Mouse (Mus musculus) adrenal gland, postnatal 0 days (tissue): ENCODE results near the gene Hnf4a. TPM values are rescaled to one million over a fixed set of nuclear protein-coding genes. Genes with fewer than 3 reads are reported as not detected.

Source experiments
- polyA plus RNA-seq: library from polyadenylated mRNA; unstranded; fragments of >200 nt; fragmentation: Nextera tagmentation; extraction: Ambion mirVana; gene quantifications from 2 replicates; pipeline ENCODE4 v1.2.1, GENCODE M21; 2015

Hnf4a gene
- 0.75 and 1.8 TPM in 2 replicates for polyA plus RNA-seq

GRCm38 (mm10) chr2:163506300-163507004 is at the start of gene Hnf4a:
Gene Hnf4a (plus strand): TSS chr2:163506808.

DNA sequence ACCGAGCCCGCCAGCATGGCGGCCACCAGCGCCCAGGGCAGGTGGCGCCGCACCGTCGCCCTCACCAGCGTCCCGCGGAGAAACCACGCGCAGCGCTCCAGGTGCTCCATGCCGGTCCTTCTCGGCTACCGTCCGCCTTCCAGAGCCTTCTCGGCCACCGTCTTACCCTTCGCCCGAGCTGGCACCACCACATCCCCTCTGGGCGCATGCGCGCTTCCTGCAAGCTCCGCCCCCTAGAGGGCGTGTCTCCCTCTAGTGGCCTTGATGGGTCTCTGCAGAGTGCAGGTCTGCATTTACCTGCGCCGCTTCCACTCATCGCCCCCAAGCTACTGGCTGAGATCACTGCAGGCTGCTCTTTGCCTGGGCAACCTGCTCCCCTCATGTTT is 34.1 kb upstream of the Hnf4a start, which contains the start of gene Fitm2:
Gene Fitm2 (minus strand): TSS at position 164 of the 386 bp plus-strand sequence.

DNA sequence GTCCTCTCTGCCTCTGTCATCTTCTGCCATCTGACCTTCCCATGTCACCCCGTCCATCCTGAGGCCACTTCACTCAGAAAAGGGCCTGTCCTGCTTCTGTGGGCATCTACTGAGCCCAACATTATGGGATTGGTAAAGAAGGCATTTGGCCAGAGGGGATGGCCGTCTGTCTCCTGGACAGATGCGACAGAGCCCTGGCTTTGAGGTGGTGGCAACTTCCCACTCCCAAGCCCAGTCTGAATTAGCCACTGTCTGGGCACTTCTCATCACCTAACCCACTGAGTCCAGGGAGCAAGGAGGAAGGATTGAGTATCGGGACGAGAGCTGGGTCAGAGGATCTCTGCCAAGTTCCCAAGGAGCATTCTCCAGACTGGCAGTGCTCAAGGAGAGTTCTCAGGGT is 14.6 kb upstream of the Hnf4a start, which contains the start of gene R3hdml:
Gene R3hdml (plus strand): TSS at position 301 of the 400 bp plus-strand sequence.

DNA sequence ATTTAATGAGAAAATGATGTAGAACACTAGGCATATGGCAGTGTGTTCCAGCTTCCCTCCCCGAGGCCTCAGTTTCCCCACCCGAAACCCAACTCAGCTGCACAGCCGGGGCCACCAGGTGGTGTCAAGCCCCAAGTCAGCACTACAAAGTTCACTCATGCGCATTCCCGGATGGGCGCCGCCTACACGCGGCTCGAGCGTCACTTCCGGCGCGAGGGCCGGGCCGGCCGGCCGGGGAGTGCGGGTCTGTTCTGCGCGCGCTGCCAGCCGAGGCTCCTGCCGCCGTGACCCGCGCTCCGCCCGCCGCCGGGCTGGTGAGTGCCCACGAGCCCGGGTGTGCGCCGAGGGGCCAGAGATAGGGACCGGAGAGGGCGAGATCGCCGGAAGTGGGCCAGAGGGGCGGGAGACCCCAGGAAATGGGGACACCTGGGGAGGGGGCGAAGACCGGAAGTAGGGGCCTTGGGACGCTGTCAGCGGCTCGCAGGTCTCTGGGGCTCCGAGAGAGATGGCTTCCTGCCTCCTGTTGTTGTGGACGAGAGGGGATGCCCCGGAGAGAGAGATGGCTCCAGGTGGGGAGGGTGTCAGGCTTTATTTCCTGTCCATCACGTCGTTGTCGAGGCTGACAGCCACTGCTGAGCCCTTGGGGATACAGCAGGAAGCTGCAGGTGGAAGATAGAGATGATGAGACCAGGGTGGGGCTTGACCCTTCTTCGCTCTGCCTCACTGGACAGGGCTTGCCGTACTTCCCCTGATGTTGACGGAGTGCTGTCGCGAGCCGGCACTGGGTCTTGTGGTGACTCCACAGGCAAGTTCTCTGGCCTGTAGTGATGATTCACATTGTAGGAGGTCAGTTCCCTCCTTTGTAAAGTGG is 95.7 kb downstream of the Hnf4a start, which contains the start of gene Ttpal:
Gene Ttpal (plus strand): TSS at position 214 of the 871 bp plus-strand sequence.

Other genes with a start within 250 kb of the Hnf4a start
- 1.9 and 2.5 TPM in 2 replicates for gene Jph2, start 108.8 kb upstream of the Hnf4a start, polyA plus RNA-seq
- gene Oser1, start 82.1 kb upstream of the Hnf4a start, polyA plus RNA-seq: 60.5 and 68.4 TPM in 2 replicates
- 11.5 and 20.5 TPM in 2 replicates for gene Gdap1l1, start 68.3 kb upstream of the Hnf4a start, polyA plus RNA-seq
- 9.1 and 18.7 TPM in 2 replicates for gene Fitm2, start 34.2 kb upstream of the Hnf4a start, polyA plus RNA-seq
- gene R3hdml, start 14.5 kb upstream of the Hnf4a start, polyA plus RNA-seq: 0.16 and 0.25 TPM in 2 replicates
- gene Ttpal, start 95.5 kb downstream of the Hnf4a start, polyA plus RNA-seq: 11.5 and 13.9 TPM in 2 replicates
- gene Serinc3, start 138.3 kb downstream of the Hnf4a start, polyA plus RNA-seq: 83.9 and 126 TPM in 2 replicates
- 146 and 150 TPM in 2 replicates for gene Pkig, start 151.6 kb downstream of the Hnf4a start, polyA plus RNA-seq
- gene Ada, start 243.4 kb downstream of the Hnf4a start, polyA plus RNA-seq: 4.3 and 6.1 TPM in 2 replicates